Mouse (Mus musculus) ovary, adult 2 months (tissue): ENCODE results near the gene Fam162a. TPM values are rescaled to one million over a fixed set of nuclear protein-coding genes. Genes with fewer than 3 reads are reported as not detected.

Experiments used
- polyA plus RNA-seq: library from polyadenylated mRNA; depleted of rRNA; stranded (reverse); fragments of >200 nt; gene quantifications from 2 replicates; pipeline ENCODE4 v1.2.3, GENCODE M21; 2012; rRNA removed

The Fam162a gene
- polyA plus RNA-seq: 39.3 and 55.3 TPM in 2 replicates

DNA sequence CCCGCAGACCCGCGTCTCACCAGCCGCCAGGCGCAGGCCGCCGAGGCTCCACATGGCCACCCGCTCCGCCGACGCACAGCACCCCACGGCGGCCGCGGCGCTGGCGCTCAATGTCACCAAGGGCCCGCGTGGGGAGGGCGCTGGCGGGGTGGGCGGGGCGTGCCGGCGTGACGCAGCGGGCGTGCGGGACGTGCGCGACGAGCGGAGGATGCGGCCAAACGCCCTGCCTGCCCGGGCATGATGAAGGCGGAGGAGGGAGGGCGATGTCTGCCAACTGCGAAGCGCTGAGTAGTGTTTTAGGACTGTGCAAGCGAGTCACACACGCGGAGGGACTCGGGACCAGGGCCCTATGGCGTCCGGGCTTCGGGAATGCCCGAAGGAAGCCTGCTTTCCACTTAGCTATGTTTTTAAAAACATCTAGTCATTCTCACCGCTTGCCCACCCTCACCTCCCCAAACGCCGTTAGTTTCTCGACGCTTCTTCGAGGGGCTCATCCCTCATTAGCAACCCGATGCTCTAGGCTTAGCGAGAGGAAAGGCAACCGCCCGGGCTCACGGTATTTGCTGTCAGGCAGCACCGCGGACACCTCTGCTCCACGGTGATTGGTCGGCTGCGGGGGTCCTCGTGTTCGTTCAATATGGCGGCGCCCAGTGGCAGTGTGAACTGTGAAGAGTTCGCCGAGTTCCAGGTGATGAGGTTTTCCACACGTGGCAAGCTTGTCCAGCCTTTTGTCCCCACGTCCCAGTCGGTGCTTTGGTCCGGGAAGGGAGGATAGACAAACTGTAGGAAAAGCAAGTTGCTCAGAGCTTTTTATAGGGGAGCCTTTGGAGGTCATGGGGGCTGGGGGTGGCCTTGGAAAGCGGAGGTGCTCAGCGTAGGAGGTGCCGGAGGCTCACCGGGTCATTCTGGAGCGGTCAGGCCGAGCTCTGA is at the start of gene Fam162a, which contains the start of gene Ccdc58:
Gene Fam162a, minus strand, starts transcription at position 145 of the 930 bp plus-strand sequence.
Gene Ccdc58, plus strand, starts transcription at position 236 of the 930 bp plus-strand sequence.

DNA sequence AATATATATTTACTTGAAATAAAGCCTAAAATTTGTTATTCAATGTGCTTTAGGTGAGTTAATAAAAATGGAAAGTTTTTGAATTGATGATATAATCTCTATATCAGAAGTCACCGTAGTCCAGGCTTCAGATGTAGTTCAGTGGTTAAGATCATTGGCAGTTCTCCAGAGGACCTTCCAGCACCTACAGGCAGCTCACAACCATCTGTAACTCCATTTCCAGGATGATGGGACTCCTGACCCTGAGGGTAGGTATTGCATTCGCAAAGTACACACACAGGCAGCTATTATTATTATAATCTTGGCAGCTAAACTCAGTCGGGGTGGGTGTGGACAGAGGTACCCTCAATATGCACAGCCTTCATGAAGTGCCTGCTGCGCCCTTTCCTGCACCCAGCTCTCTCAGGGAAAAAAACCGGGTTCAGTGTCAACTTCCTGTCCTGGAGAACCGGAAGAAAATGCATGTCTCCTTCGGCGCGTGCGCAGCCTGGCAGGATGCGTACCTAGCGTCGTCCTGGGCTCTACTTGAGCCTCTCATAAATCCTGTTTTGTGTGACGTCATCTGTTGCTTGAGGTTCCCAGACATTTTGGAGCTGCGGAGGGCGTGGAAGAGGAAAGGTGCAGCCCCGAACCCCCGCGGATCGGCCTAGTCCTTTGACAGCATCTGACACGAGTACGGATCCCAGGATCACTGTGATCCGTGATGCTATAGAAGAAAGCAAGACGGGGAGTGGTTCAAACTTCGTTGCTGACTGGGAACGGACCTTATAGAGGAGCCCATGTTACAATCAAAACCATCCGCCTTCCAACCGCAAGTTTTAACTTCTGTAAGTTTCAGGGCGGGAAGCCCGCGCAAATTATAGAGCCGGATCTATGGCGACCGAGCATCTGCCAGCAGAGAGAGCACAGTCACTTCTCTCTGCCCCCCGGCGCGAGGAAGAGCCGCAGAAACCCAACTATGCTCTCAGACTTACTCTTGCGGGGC is 30.5 kb downstream of the Fam162a start, which contains the start of gene Wdr5b:
Gene Wdr5b, plus strand, starts transcription at position 551 of the 985 bp plus-strand sequence.

Other genes with a start within 250 kb of the Fam162a start
- gene Parp14, start 200.1 kb downstream of the Fam162a start, polyA plus RNA-seq: 2.5 and 3.2 TPM in 2 replicates
- gene Parp9, start 133.1 kb downstream of the Fam162a start, polyA plus RNA-seq: 2.9 and 3.0 TPM in 2 replicates
- 4.9 and 5.4 TPM in 2 replicates for gene Dtx3l, start 132.4 kb downstream of the Fam162a start, polyA plus RNA-seq
- 3.6 and 3.8 TPM in 2 replicates for gene Kpna1, start 92.8 kb downstream of the Fam162a start, polyA plus RNA-seq
- gene Wdr5b, start 30.4 kb downstream of the Fam162a start, polyA plus RNA-seq: 1.3 TPM in 2 replicates
- gene Ccdc58, start 91 bp upstream of the Fam162a start, polyA plus RNA-seq: 2.7 and 4.7 TPM in 2 replicates
- gene Csta1, start 59.6 kb upstream of the Fam162a start, polyA plus RNA-seq: not detected in 2 replicates
- not detected in 2 replicates for gene Stfa2l1, start 85.2 kb upstream of the Fam162a start, polyA plus RNA-seq
- gene Gm5483, start 112.6 kb upstream of the Fam162a start, polyA plus RNA-seq: not detected in 2 replicates
- not detected in 2 replicates for gene Gm5416, start 138.8 kb upstream of the Fam162a start, polyA plus RNA-seq
- gene 2010005H15Rik, start 149.9 kb upstream of the Fam162a start, polyA plus RNA-seq: not detected in 2 replicates
- not detected in 2 replicates for gene Stfa1, start 205.4 kb upstream of the Fam162a start, polyA plus RNA-seq